Mouse (Mus musculus) embryonic fibroblast, embryonic 13.5 days (primary cell): Measurements from ENCODE around the gene Farp1.

ENCODE experiments used
- CTCF ChIP-seq: IDR thresholded peaks from 2 replicates; pipeline ENCODE4 v1.5.1; 2011; ENCODE audit warnings: mild to moderate bottlenecking, control low read depth, low read length, moderate library complexity, borderline replicate concordance; ENCODE audit not compliant: insufficient read depth
- POLR2A ChIP-seq: IDR thresholded peaks from 2 replicates; pipeline ENCODE4 v1.6.1; 2011; ENCODE audit warnings: low read depth, mild to moderate bottlenecking, control low read depth, low read length, moderate library complexity

DNA sequence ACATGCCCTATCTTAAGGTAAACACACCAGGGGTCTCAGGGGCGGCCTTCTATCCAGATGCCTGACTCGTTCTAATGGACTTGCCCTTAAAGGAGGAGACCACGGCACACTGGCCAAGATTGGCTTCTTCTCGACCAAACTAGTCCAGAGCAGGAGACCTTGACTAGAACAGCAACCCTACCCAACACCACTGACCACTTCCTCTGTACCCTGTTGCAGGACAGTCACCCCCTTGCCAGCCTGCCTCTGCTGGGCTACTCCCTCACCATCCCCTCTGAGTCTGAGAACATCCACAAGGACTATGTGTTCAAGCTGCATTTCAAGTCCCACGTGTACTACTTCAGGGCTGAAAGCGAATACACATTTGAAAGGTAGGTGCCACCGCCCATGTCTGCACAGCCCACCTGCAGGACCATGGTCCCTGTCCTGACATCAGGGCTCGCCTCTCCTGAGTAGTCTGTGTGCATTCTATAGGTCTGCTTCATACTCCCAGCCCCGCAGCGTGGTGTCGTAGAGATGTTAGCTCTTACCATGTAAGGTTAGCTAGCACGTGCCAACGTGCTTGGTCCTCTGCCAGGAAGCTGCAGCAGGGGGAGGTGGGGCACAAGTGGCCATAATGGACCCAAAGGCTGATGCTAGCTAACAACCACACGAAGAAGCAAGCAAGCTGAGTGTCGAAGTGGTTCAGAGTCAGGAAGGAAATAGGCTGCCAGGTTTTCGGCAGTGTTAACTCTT is 245.8 kb downstream of the Farp1 start:
- TF ChIP-seq CTCF, result no peak
- no peak for TF ChIP-seq POLR2A
